ENCODE assay signal across 17 mouse cellular contexts in genomic region chr9:14887787-14888382, GRCm38 (mm10). TPM values are rescaled to one million over a fixed set of nuclear protein-coding genes. Genes with fewer than 3 reads are reported as not detected.
DNase-seq lines count a peak whose midpoint lies in the region; ATAC-seq and TF ChIP-seq lines count a peak whose summit lies in the region.
"Had no signal": no experiment of that assay in that cellular context is flagged by ENCODE, and none has a peak within 500 bp of the region (broad histone marks: within the 10 kb centered on the region; RNA-seq: fewer than 3 reads in every experiment).

No protein-coding gene starts in this region.

- no peak for TF ChIP-seq CTCF in midbrain, postnatal 0 days (IDR thresholded peaks at IDR 0.05)
- TF ChIP-seq CTCF in stomach, postnatal 0 days (IDR thresholded peaks at IDR 0.05; ENCODE audit: low read depth) = no peak

- WGBS in kidney, embryonic 16.5 days = 88% methylated on average over 6 of the region's 6 CpGs
- 81% methylated on average over 6 of the region's 6 CpGs for WGBS in midbrain, embryonic 16.5 days
- WGBS in midbrain, postnatal 0 days = 85% methylated on average over 6 of the region's 6 CpGs
- WGBS in limb, embryonic 13.5 days = 85% methylated on average over 6 of the region's 6 CpGs
- WGBS in stomach, postnatal 0 days = 70% methylated on average over 6 of the region's 6 CpGs

- H3K4me1 ChIP-seq in kidney, embryonic 16.5 days (ENCODE audit: insufficient read depth, low read length) = no peaks in the 10 kb centered on the region
- H3K4me1 ChIP-seq in midbrain, embryonic 16.5 days (ENCODE audit: control insufficient read depth, insufficient read depth, low read length) = no peaks in the 10 kb centered on the region
- no peaks in the 10 kb centered on the region for H3K4me1 ChIP-seq in midbrain, postnatal 0 days (ENCODE audit: insufficient read depth, low read length)
- no peaks in the 10 kb centered on the region for H3K4me1 ChIP-seq in limb, embryonic 13.5 days
- H3K4me1 ChIP-seq in stomach, postnatal 0 days (replicated peaks; ENCODE audit: control insufficient read depth, insufficient read depth) = 0 out of 2 replicates have a peak, but pooled peaks cover 2% of the 10 kb centered on the region

- no peaks in the 10 kb centered on the region for H3K9me3 ChIP-seq in kidney, embryonic 16.5 days (ENCODE audit: low read length)
- H3K9me3 ChIP-seq in midbrain, embryonic 16.5 days (replicated peaks; ENCODE audit: control insufficient read depth, low read length, poor library complexity, severe bottlenecking) = no peaks in the 10 kb centered on the region
- H3K9me3 ChIP-seq in midbrain, postnatal 0 days (ENCODE audit: low read length) = no peaks in the 10 kb centered on the region
- no peaks in the 10 kb centered on the region for H3K9me3 ChIP-seq in limb, embryonic 13.5 days
- no peaks in the 10 kb centered on the region for H3K9me3 ChIP-seq in stomach, postnatal 0 days (ENCODE audit: control insufficient read depth, low read length)
- H3K9me3 ChIP-seq: limb, embryonic 12.5 days; midbrain, embryonic 10.5 days had no signal

- H3K27ac ChIP-seq in kidney, embryonic 16.5 days (ENCODE audit: low read length) = no peak overlapping the region
- no peak overlapping the region for H3K27ac ChIP-seq in midbrain, embryonic 16.5 days (ENCODE audit: low read length)
- H3K27ac ChIP-seq in midbrain, postnatal 0 days (ENCODE audit: low read depth, low read length) = no peak overlapping the region
- H3K27ac ChIP-seq in limb, embryonic 13.5 days = no peak overlapping the region
- no peak overlapping the region for H3K27ac ChIP-seq in stomach, postnatal 0 days (replicated peaks)
- H3K27ac ChIP-seq: limb, embryonic 12.5 days; midbrain, embryonic 10.5 days had no signal

- no peak overlapping the region for H3K4me3 ChIP-seq in kidney, embryonic 16.5 days (ENCODE audit: low read length)
- no peak overlapping the region for H3K4me3 ChIP-seq in midbrain, embryonic 16.5 days (ENCODE audit: low read depth, low read length)
- H3K4me3 ChIP-seq in midbrain, postnatal 0 days (ENCODE audit: low read depth, low read length) = no peak overlapping the region
- no peak overlapping the region for H3K4me3 ChIP-seq in limb, embryonic 13.5 days
- H3K4me3 ChIP-seq in stomach, postnatal 0 days (ENCODE audit: low read depth, low read length) = no peak overlapping the region
- H3K4me3 ChIP-seq: limb, embryonic 12.5 days; midbrain, embryonic 10.5 days had no signal

- H3K4me2 ChIP-seq in kidney, embryonic 16.5 days (replicated peaks; ENCODE audit: low read depth, low read length) = no peak overlapping the region
- no peak overlapping the region for H3K4me2 ChIP-seq in midbrain, embryonic 16.5 days (ENCODE audit: low read length)
- H3K4me2 ChIP-seq in midbrain, postnatal 0 days (ENCODE audit: low read depth, low read length, poor library complexity, severe bottlenecking) = no peak overlapping the region
- H3K4me2 ChIP-seq in limb, embryonic 13.5 days (replicated peaks) = no peak overlapping the region
- no peak overlapping the region for H3K4me2 ChIP-seq in stomach, postnatal 0 days (replicated peaks; ENCODE audit: low read depth)
- H3K4me2 ChIP-seq: limb, embryonic 12.5 days had no signal

- H3K27me3 ChIP-seq in kidney, embryonic 16.5 days (ENCODE audit: insufficient read depth, low read length) = no peaks in the 10 kb centered on the region
- no peaks in the 10 kb centered on the region for H3K27me3 ChIP-seq in midbrain, embryonic 16.5 days (ENCODE audit: control insufficient read depth, insufficient read depth, low read depth, low read length)
- no peaks in the 10 kb centered on the region for H3K27me3 ChIP-seq in midbrain, postnatal 0 days (ENCODE audit: insufficient read depth, low read length)
- H3K27me3 ChIP-seq in limb, embryonic 13.5 days = no peaks in the 10 kb centered on the region
- no peaks in the 10 kb centered on the region for H3K27me3 ChIP-seq in stomach, postnatal 0 days (ENCODE audit: control insufficient read depth, insufficient read depth, low read length)
- H3K27me3 ChIP-seq: limb, embryonic 12.5 days had no signal

- H3K36me3 ChIP-seq in kidney, embryonic 16.5 days (ENCODE audit: insufficient read depth, low read length) = no peaks in the 10 kb centered on the region
- no peaks in the 10 kb centered on the region for H3K36me3 ChIP-seq in midbrain, embryonic 16.5 days (ENCODE audit: control insufficient read depth, insufficient read depth, low read length)
- no peaks in the 10 kb centered on the region for H3K36me3 ChIP-seq in midbrain, postnatal 0 days (ENCODE audit: insufficient read depth, low read length)
- no peaks in the 10 kb centered on the region for H3K36me3 ChIP-seq in limb, embryonic 13.5 days
- no peaks in the 10 kb centered on the region for H3K36me3 ChIP-seq in stomach, postnatal 0 days (ENCODE audit: control insufficient read depth, insufficient read depth, low read length)
- H3K36me3 ChIP-seq: limb, embryonic 12.5 days; midbrain, embryonic 10.5 days had no signal

- ATAC-seq in kidney, embryonic 16.5 days (ENCODE audit: low FRiP score, low TSS enrichment) = 0 out of 2 replicates have a peak, but pooled peaks have one; percentile 39
- ATAC-seq in midbrain, embryonic 16.5 days = 0 out of 2 replicates have a peak, but pooled peaks have one; percentile 22
- ATAC-seq in midbrain, postnatal 0 days (ENCODE audit: low FRiP score) = no peak
- ATAC-seq in limb, embryonic 13.5 days (ENCODE audit: low FRiP score, low read depth) = peak; percentile 28; the same call in 1 of the 2 replicates
- ATAC-seq in stomach, postnatal 0 days (ENCODE audit: low FRiP score, low TSS enrichment) = peak; percentile 78

- no peak overlapping the region for H3K9ac ChIP-seq in kidney, embryonic 16.5 days (replicated peaks; ENCODE audit: low read length)
- no peak overlapping the region for H3K9ac ChIP-seq in midbrain, embryonic 16.5 days (ENCODE audit: low read depth, low read length)
- H3K9ac ChIP-seq in midbrain, postnatal 0 days (replicated peaks; ENCODE audit: low read length, poor library complexity, severe bottlenecking) = no peak overlapping the region
- no peak overlapping the region for H3K9ac ChIP-seq in limb, embryonic 13.5 days
- H3K9ac ChIP-seq in stomach, postnatal 0 days (ENCODE audit: low read length) = no peak overlapping the region
- H3K9ac ChIP-seq: limb, embryonic 12.5 days had no signal

- no peak for TF ChIP-seq EP300 in stomach, postnatal 0 days (optimal IDR thresholded peaks at IDR 0.05)

- DNase-seq in kidney, adult 8-10 months = no peak
- DNase-seq in midbrain, postnatal 0 days (ENCODE audit: low spot score) = no peak
- peak; percentile 60 for DNase-seq in stomach, postnatal 0 days (ENCODE audit: low spot score)
- DNase-seq in Muller cell, postnatal 12 days (ENCODE audit: inconsistent ontology term) = no peak
- DNase-seq: adrenal gland, postnatal 10 days; kidney, adult 18-20 months; retina, postnatal 1 day; thymus, adult 18-20 months had no signal

RNA-seq across cellular contexts. Expression of gene Izumo1r, which starts 15.9 kb away (rescaled TPM):
- polyA plus RNA-seq in kidney, embryonic 16.5 days (2015; fragmentation: Nextera tagmentation; extraction: Ambion mirVana) = not detected in 2 replicates
- polyA plus RNA-seq in midbrain, embryonic 16.5 days (2015; fragmentation: Nextera tagmentation; extraction: Ambion mirVana) = not detected in 2 replicates
- not detected in 2 replicates for total RNA-seq in midbrain, postnatal 0 days (2014; rRNA removed)
- polyA plus RNA-seq in midbrain, postnatal 0 days (2015; fragmentation: Nextera tagmentation; extraction: Ambion mirVana) = not detected in 2 replicates
- polyA plus RNA-seq in limb, embryonic 13.5 days (2015; fragmentation: Nextera tagmentation; extraction: Ambion mirVana) = 0.33 and 0.34 TPM in 2 replicates
- 0.10 TPM in 1 of 2 replicates, not detected in the other for polyA plus RNA-seq in stomach, postnatal 0 days (2015; fragmentation: Nextera tagmentation; extraction: Ambion mirVana)
- total RNA-seq: granulocyte monocyte progenitor cell, adult 5-6 weeks; layer of hippocampus, postnatal 14 days had no signal
- polyA plus RNA-seq: hindbrain, embryonic 11.5 days; limb, embryonic 12.5 days; midbrain, embryonic 10.5 days; neural tube, embryonic 11.5 days had no signal

RNA-seq across cellular contexts. Expression of gene Gpr83, which starts 27.9 kb away (rescaled TPM):
- polyA plus RNA-seq in kidney, embryonic 16.5 days (2015; fragmentation: Nextera tagmentation; extraction: Ambion mirVana) = 0.49 and 0.53 TPM in 2 replicates
- polyA plus RNA-seq in midbrain, embryonic 16.5 days (2015; fragmentation: Nextera tagmentation; extraction: Ambion mirVana) = 4.1 and 4.2 TPM in 2 replicates
- 4.6 and 5.6 TPM in 2 replicates for total RNA-seq in midbrain, postnatal 0 days (2014; rRNA removed)
- 3.8 and 4.3 TPM in 2 replicates for polyA plus RNA-seq in midbrain, postnatal 0 days (2015; fragmentation: Nextera tagmentation; extraction: Ambion mirVana)
- 2.5 and 2.6 TPM in 2 replicates for polyA plus RNA-seq in limb, embryonic 13.5 days (2015; fragmentation: Nextera tagmentation; extraction: Ambion mirVana)
- 0.28 and 0.39 TPM in 2 replicates for polyA plus RNA-seq in stomach, postnatal 0 days (2015; fragmentation: Nextera tagmentation; extraction: Ambion mirVana)
